Mouse (Mus musculus): ENCODE measurements around the gene Lgr5. TPM values are rescaled to one million over a fixed set of nuclear protein-coding genes. Genes with fewer than 3 reads are reported as not detected.

The Lgr5 gene
- total and polyA plus RNA-seq, 2 experiments from 2014 or later: 1.5 to 3.0 TPM

DNA sequence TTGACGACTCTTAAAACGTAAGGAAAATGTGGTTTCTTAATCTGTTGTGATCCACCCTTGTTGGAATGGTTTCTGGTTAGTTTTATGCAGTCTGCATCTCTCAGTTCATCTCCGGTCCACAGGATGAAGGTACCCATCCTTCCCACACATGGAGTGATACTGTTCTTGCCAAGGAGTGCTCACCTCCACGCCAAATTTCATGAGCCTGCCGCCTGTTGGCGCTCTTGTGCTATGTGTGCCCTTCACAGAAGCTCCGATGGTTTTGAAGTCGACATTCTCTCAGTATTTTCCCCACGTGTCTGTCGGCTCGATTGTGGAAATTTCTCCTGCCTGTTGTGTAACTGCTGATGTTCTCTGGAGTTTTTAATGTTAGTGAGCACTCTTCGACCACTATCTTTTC, 57.8 kb downstream of the Lgr5 start:
- Histone ChIP-seq H3K9me3 (ENCODE audit: low read length) (no peaks in the 10 kb centered on the region), H3K27ac (ENCODE audit: low read depth, low read length) (no peak overlapping the region), H3K9ac (replicated peaks; ENCODE audit: low read length, poor library complexity, severe bottlenecking) (no peak overlapping the region), H3K4me2 (ENCODE audit: low read depth, low read length, poor library complexity, severe bottlenecking) (no peak overlapping the region), H3K27me3 (ENCODE audit: insufficient read depth, low read length) (no peaks in the 10 kb centered on the region), H3K36me3 (ENCODE audit: insufficient read depth, low read length) (no peaks in the 10 kb centered on the region), H3K4me1 (ENCODE audit: insufficient read depth, low read length) (no peaks in the 10 kb centered on the region), H3K4me3 (ENCODE audit: low read depth, low read length) (no peak overlapping the region)
- DNase-seq (ENCODE audit: low spot score): no peak
- ATAC-seq (ENCODE audit: low FRiP score): no peak
- no peak for TF ChIP-seq CTCF (IDR thresholded peaks at IDR 0.05)
- 87% methylated on average over 12 of the region's 12 CpGs for WGBS

DNA sequence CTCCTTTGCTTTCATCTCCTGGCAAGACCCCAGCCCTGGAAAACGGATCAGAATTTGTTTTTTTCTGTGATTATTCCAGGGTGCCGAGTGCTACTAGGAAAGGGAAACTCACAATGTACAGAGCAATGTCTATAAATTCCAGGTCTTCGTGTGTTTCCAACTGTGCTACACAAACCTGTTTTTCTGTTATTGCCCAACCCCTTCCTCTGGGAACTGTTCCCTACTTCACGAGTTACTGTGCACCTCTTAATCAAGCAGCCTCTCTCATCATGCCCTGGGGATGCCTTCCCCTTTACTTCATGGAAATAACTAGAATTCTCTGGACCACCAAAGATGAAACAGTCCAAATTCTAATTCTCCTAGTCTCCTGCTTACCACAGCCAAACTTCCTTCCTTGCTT, 58.7 kb downstream of the Lgr5 start:
- Histone ChIP-seq H3K9me3 (ENCODE audit: low read length) (no peaks in the 10 kb centered on the region), H3K27ac (ENCODE audit: low read depth, low read length) (no peak overlapping the region), H3K27me3 (ENCODE audit: insufficient read depth, low read length) (no peaks in the 10 kb centered on the region), H3K4me2 (ENCODE audit: low read depth, low read length, poor library complexity, severe bottlenecking) (no peak overlapping the region), H3K4me1 (ENCODE audit: insufficient read depth, low read length) (no peaks in the 10 kb centered on the region), H3K9ac (replicated peaks; ENCODE audit: low read length, poor library complexity, severe bottlenecking) (no peak overlapping the region), H3K4me3 (ENCODE audit: low read depth, low read length) (no peak overlapping the region), H3K36me3 (ENCODE audit: insufficient read depth, low read length) (no peaks in the 10 kb centered on the region)
- 68% methylated on average over 4 of the region's 4 CpGs for WGBS
- DNase-seq (ENCODE audit: low spot score) (no peak), ATAC-seq (ENCODE audit: low FRiP score) (no peak)
- TF ChIP-seq CTCF (IDR thresholded peaks at IDR 0.05): no peak

DNA sequence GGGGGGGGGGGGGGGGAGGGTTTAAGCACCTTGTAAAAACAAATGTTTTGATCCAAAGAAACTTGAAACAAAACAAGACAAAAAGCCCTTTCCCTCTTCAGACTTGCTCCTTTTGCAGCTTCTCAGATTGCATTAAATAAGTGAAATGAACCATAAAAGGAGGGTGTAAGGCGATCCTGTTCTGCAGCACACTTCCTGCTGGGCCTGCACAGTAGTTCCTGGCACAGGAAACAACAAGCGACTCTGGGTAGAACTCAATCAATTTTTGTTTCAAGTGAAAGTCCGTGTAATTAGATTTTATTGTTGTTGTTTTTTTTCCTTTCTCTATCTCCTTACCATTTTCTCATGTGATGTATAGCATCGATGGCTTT, 66.5 kb downstream of the Lgr5 start:
- Histone ChIP-seq H3K27ac (ENCODE audit: low read depth, low read length) (no peak overlapping the region), H3K9ac (replicated peaks; ENCODE audit: low read length, poor library complexity, severe bottlenecking) (no peak overlapping the region), H3K9me3 (ENCODE audit: low read length) (no peaks in the 10 kb centered on the region), H3K4me2 (ENCODE audit: low read depth, low read length, poor library complexity, severe bottlenecking) (no peak overlapping the region), H3K36me3 (ENCODE audit: insufficient read depth, low read length) (no peaks in the 10 kb centered on the region), H3K4me3 (ENCODE audit: low read depth, low read length) (no peak overlapping the region), H3K27me3 (ENCODE audit: insufficient read depth, low read length) (no peaks in the 10 kb centered on the region), H3K4me1 (ENCODE audit: insufficient read depth, low read length) (no peaks in the 10 kb centered on the region; the same call in 1 of the 2 replicates)
- no peak for TF ChIP-seq CTCF (IDR thresholded peaks at IDR 0.05)
- no peak for DNase-seq (ENCODE audit: low spot score)
- 13% methylated on average over 4 of the region's 4 CpGs for WGBS
- no peak for ATAC-seq (ENCODE audit: low FRiP score)

DNA sequence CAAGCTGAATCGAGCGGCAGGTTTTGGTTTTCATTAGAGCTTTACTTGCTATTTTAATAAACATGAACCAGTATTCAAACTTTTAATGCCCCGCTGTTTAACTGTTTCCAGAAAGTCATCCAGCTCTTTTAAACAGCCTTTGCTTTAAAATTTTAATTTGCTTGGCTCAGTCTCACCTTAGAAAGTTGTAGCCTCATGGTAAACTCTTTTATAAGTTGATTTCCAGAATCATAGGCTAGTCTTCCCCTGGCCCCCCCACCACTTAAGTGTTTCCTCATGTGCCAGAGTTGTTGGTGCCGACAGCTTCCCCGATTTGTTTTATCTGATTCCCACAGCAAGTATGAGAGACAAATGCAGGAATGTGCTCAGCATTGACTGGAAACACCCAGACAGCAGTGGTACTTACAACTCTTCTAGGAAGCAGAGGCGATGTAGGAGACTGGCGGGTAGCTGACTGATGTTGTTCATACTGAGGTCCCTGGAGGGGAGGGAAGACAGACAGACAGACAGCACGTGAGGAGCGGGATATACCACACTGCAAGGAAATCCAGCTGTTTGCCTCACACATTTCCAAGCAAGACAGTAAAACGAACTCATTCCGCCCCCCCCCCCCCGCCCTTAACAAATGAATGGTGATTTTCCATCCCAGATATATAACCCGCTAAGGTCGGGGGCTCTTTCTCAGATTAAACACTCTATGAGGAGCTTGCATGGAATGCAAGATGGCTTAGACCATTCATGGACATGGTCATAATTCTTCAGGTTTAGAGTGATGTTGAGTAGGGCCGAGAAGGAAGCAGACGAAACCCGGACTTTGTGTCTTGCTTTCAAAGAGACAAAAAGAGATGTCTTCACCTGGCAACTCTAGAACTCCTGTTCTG, 67.1 kb downstream of the Lgr5 start:
- DNase-seq (ENCODE audit: low spot score) (no peak), ATAC-seq (ENCODE audit: low FRiP score) (no peak)
- Histone ChIP-seq H3K9me3 (ENCODE audit: low read length) (no peaks in the 10 kb centered on the region), H3K4me3 (ENCODE audit: low read depth, low read length) (no peak overlapping the region), H3K4me1 (ENCODE audit: insufficient read depth, low read length) (no peaks in the 10 kb centered on the region; the same call in 1 of the 2 replicates), H3K27ac (ENCODE audit: low read depth, low read length) (no peak overlapping the region), H3K9ac (replicated peaks; ENCODE audit: low read length, poor library complexity, severe bottlenecking) (no peak overlapping the region), H3K36me3 (ENCODE audit: insufficient read depth, low read length) (no peaks in the 10 kb centered on the region), H3K4me2 (ENCODE audit: low read depth, low read length, poor library complexity, severe bottlenecking) (peak overlapping the region; percentile 7; the same call in 1 of the 2 replicates), H3K27me3 (ENCODE audit: insufficient read depth, low read length) (no peaks in the 10 kb centered on the region)
- no peak for TF ChIP-seq CTCF (IDR thresholded peaks at IDR 0.05)
- 35% methylated on average over 17 of the region's 17 CpGs for WGBS

DNA sequence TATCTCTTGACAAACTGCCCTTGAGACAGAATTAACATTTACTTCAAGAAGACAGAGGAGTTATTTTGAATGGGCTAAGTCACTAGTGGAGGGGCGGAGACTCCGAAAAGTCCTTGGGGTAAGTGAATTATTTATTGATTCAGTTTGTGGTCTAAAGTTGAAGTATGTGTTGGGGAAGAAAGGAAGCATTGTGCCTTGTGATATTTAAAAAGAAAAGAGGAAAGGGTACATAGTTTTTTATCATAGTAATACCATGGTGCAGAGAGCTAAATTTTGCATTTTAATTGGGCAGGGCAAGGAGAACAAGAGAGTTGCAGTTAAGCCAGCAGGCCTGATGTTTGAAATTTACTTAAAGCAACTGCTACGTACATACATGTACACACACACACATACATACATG, 68.7 kb downstream of the Lgr5 start:
- TF ChIP-seq CTCF (IDR thresholded peaks at IDR 0.05): no peak
- DNase-seq (ENCODE audit: low spot score): no peak
- 94% methylated on average over 3 of the region's 3 CpGs for WGBS
- ATAC-seq (ENCODE audit: low FRiP score): no peak
- Histone ChIP-seq H3K9me3 (ENCODE audit: low read length) (no peaks in the 10 kb centered on the region), H3K9ac (replicated peaks; ENCODE audit: low read length, poor library complexity, severe bottlenecking) (no peak overlapping the region), H3K27me3 (ENCODE audit: insufficient read depth, low read length) (no peaks in the 10 kb centered on the region), H3K4me1 (ENCODE audit: insufficient read depth, low read length) (no peaks in the 10 kb centered on the region; the same call in 1 of the 2 replicates), H3K36me3 (ENCODE audit: insufficient read depth, low read length) (no peaks in the 10 kb centered on the region), H3K4me3 (ENCODE audit: low read depth, low read length) (no peak overlapping the region), H3K4me2 (ENCODE audit: low read depth, low read length, poor library complexity, severe bottlenecking) (no peak overlapping the region), H3K27ac (ENCODE audit: low read depth, low read length) (no peak overlapping the region)

DNA sequence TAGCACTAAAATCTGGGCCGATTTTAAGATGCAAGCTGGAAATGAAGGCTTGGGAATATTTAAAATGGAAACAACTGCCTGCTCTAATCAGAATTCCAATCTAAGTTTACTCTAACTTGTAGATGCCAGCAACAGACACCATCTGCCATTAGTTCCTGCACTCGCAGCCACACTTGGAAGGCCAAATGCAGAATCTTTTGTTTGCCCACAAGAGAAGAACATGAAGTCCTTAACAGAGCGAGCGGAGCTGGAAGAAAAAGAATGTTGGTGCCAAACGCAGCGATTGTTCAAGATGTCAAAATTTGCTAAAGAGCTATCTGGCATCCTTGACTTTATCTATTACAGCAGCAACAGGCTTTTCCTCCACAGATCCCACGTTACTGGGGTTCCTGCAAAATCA, 72.1 kb downstream of the Lgr5 start:
- Histone ChIP-seq H3K9me3 (ENCODE audit: low read length) (no peaks in the 10 kb centered on the region), H3K4me3 (ENCODE audit: low read depth, low read length) (no peak overlapping the region), H3K27me3 (ENCODE audit: insufficient read depth, low read length) (no peaks in the 10 kb centered on the region), H3K4me1 (ENCODE audit: insufficient read depth, low read length) (no peaks in the 10 kb centered on the region; the same call in 1 of the 2 replicates), H3K36me3 (ENCODE audit: insufficient read depth, low read length) (no peaks in the 10 kb centered on the region), H3K9ac (replicated peaks; ENCODE audit: low read length, poor library complexity, severe bottlenecking) (no peak overlapping the region), H3K27ac (ENCODE audit: low read depth, low read length) (no peak overlapping the region), H3K4me2 (ENCODE audit: low read depth, low read length, poor library complexity, severe bottlenecking) (no peak overlapping the region)
- TF ChIP-seq CTCF (IDR thresholded peaks at IDR 0.05): no peak
- 90% methylated on average over 7 of the region's 7 CpGs for WGBS
- ATAC-seq (ENCODE audit: low FRiP score) (no peak), DNase-seq (ENCODE audit: low spot score) (no peak)
